Mouse (Mus musculus) intestine, embryonic 16.5 days (tissue): Measurements from ENCODE around the gene Xlr4b. TPM values are rescaled to one million over a fixed set of nuclear protein-coding genes. Genes with fewer than 3 reads are reported as not detected.
"Not testable (repeated sequence)": the region's sequence is repeated elsewhere in the genome, so short reads cannot be mapped to it uniquely, and the experiment has no call there.

Source experiments
- ATAC-seq: fragments of 200-750 bp; cut with Nextera tagmentation; 2 replicates; pipeline ENCODE4 v1.8.0; 2017; ENCODE audit warnings: moderate TSS enrichment, moderate library complexity
- H3K27ac ChIP-seq: fragments of 300-500 bp; sonication (generic); 2 replicates; pipeline ENCODE4 v1.5.1; 2014; ENCODE audit warnings: mild to moderate bottlenecking, low read length
- H3K27me3 ChIP-seq: fragments of 300-500 bp; sonication (generic); replicated peaks from 2 replicates; pipeline ENCODE4 v1.6.1; 2014; ENCODE audit warnings: low read length, control low read depth, mixed read lengths; ENCODE audit not compliant: control insufficient read depth, insufficient read depth
- H3K36me3 ChIP-seq: fragments of 300-500 bp; sonication (generic); 2 replicates; pipeline ENCODE4 v1.6.1; 2014; ENCODE audit warnings: low read length, control low read depth; ENCODE audit not compliant: control insufficient read depth, insufficient read depth
- H3K4me1 ChIP-seq: fragments of 300-500 bp; sonication (generic); 2 replicates; pipeline ENCODE4 v1.6.1; 2014; ENCODE audit warnings: low read length, control low read depth, mixed read lengths; ENCODE audit not compliant: control insufficient read depth, insufficient read depth
- H3K4me2 ChIP-seq: fragments of 300-500 bp; sonication (generic); 2 replicates; pipeline ENCODE4 v1.6.1; 2014; ENCODE audit warnings: low read depth, low read length, control low read depth
- H3K4me3 ChIP-seq: fragments of 300-500 bp; sonication (generic); 2 replicates; pipeline ENCODE4 v1.5.1; 2014; ENCODE audit warnings: mild to moderate bottlenecking, low read length
- H3K9ac ChIP-seq: fragments of 300-500 bp; sonication (generic); 2 replicates; pipeline ENCODE4 v1.6.1; 2014; ENCODE audit warnings: low read depth, low read length
- H3K9me3 ChIP-seq: fragments of 300-500 bp; sonication (generic); 2 replicates; pipeline ENCODE4 v1.6.1; 2016; ENCODE audit warnings: low read length, control low read depth; ENCODE audit not compliant: control insufficient read depth
- WGBS: fragments of 180-500 bp; shearing (Covaris S2); extraction: QIAGEN DNeasy Blood & Tissue Kit; methylation state at CpG from one replicate; pipeline ENCODE4 v1.1.7; 2014; 5-methylcytosine and 5-hydroxymethylcytosine counted together
- polyA plus RNA-seq: library from polyadenylated mRNA; unstranded; fragments of >200 nt; fragmentation: Nextera tagmentation; extraction: Ambion mirVana; gene quantifications from 2 replicates; pipeline ENCODE4 v1.2.1, GENCODE M21; 2015

Xlr4b gene
- 1.8 and 1.9 TPM in 2 replicates for polyA plus RNA-seq

- not testable (repeated sequence) for H3K9ac ChIP-seq, H3K4me1 ChIP-seq, H3K4me3 ChIP-seq, H3K27me3 ChIP-seq, H3K36me3 ChIP-seq, H3K9me3 ChIP-seq, H3K4me2 ChIP-seq, H3K27ac ChIP-seq, ATAC-seq
- 71% methylated on average over 12 of the region's 19 CpGs for WGBS
Measured at GRCm38 (mm10) chrX:73213819-73214564, at the start of gene Xlr4b. Gene Xlr4b, plus strand, starts transcription at chrX:73214333.

GRCm38 (mm10) chrX:73176889-73177288, 37.2 kb upstream of the Xlr4b start, which contains the start of gene Spin2d:
Gene Spin2d, minus strand, starts transcription at chrX:73176989.
- H3K4me3 ChIP-seq, H3K4me1 ChIP-seq, ATAC-seq, H3K27me3 ChIP-seq, H3K36me3 ChIP-seq, H3K9ac ChIP-seq, H3K27ac ChIP-seq, H3K9me3 ChIP-seq, H3K4me2 ChIP-seq: not testable (repeated sequence)
- WGBS = 78% methylated on average over 6 of the region's 15 CpGs

- not testable (repeated sequence) for H3K36me3 ChIP-seq, ATAC-seq, H3K4me2 ChIP-seq, H3K9ac ChIP-seq, H3K4me1 ChIP-seq, H3K27me3 ChIP-seq, H3K4me3 ChIP-seq, H3K9me3 ChIP-seq, H3K27ac ChIP-seq
- 74% methylated on average over 12 of the region's 12 CpGs for WGBS
Measured at GRCm38 (mm10) chrX:73191934-73192333, 22.2 kb upstream of the Xlr4b start, which contains the start of gene Xlr3b. Gene Xlr3b, plus strand, starts transcription at chrX:73192207.

GRCm38 (mm10) chrX:73225365-73225764, 11.2 kb downstream of the Xlr4b start:
- H3K9me3 ChIP-seq = no peaks in the 10 kb centered on the region
- H3K36me3 ChIP-seq = no peaks in the 10 kb centered on the region
- no peak overlapping the region for H3K9ac ChIP-seq
- no peak for ATAC-seq
- H3K4me3 ChIP-seq = no peak overlapping the region
- H3K4me2 ChIP-seq = no peak overlapping the region
- 0 out of 2 replicates have a peak, but pooled peaks cover 3% of the 10 kb centered on the region for H3K27me3 ChIP-seq
- no peaks in the 10 kb centered on the region for H3K4me1 ChIP-seq
- H3K27ac ChIP-seq = no peak overlapping the region
- WGBS = 47% methylated on average over 1 of the region's 1 CpGs

GRCm38 (mm10) chrX:73227914-73228605, 13.9 kb downstream of the Xlr4b start, which contains the start of gene F8a:
Gene F8a, plus strand, starts transcription at chrX:73228291.
- Histone ChIP-seq H3K27me3 (0 out of 2 replicates have a peak, but pooled peaks cover 3% of the 10 kb centered on the region), H3K27ac (peak within 1 kb of the TSS; percentile 65), H3K9me3 (no peaks in the 10 kb centered on the region), H3K4me2 (peak within 1 kb of the TSS; percentile 78), H3K36me3 (no peaks in the 10 kb centered on the region), H3K4me3 (peak within 1 kb of the TSS; percentile 66), H3K4me1 (no peaks in the 10 kb centered on the region), H3K9ac (peak within 1 kb of the TSS; percentile 75)
- WGBS = 12% methylated on average over 39 of the region's 39 CpGs
- ATAC-seq = peak; percentile 96

GRCm38 (mm10) chrX:73228606-73229214, 14.6 kb downstream of the Xlr4b start:
- Histone ChIP-seq H3K36me3 (no peaks in the 10 kb centered on the region), H3K4me3 (peak overlapping the region; percentile 66), H3K27ac (peak overlapping the region; percentile 65), H3K4me1 (no peaks in the 10 kb centered on the region), H3K27me3 (0 out of 2 replicates have a peak, but pooled peaks cover 3% of the 10 kb centered on the region), H3K9me3 (no peaks in the 10 kb centered on the region), H3K4me2 (peak overlapping the region; percentile 78), H3K9ac (peak overlapping the region; percentile 75)
- ATAC-seq = peak; percentile 69
- whole genome bisulfite sequencing = 17% methylated on average over 47 of the region's 51 CpGs

GRCm38 (mm10) chrX:73229288-73229687, 15.2 kb downstream of the Xlr4b start:
- Histone ChIP-seq H3K27me3 (0 out of 2 replicates have a peak, but pooled peaks cover 3% of the 10 kb centered on the region), H3K4me2 (peak overlapping the region; percentile 78), H3K36me3 (no peaks in the 10 kb centered on the region), H3K4me1 (no peaks in the 10 kb centered on the region), H3K4me3 (peak overlapping the region; percentile 66), H3K9me3 (no peaks in the 10 kb centered on the region), H3K9ac (peak overlapping the region; percentile 75), H3K27ac (no peak overlapping the region; the same call in 1 of the 2 replicates)
- 24% methylated on average over 3 of the region's 3 CpGs for WGBS
- no peak for ATAC-seq

- ATAC-seq, H3K27me3 ChIP-seq, H3K36me3 ChIP-seq, H3K9ac ChIP-seq, H3K4me2 ChIP-seq, H3K9me3 ChIP-seq, H3K4me1 ChIP-seq, H3K4me3 ChIP-seq, H3K27ac ChIP-seq: not testable (repeated sequence)
- 86% methylated on average over 13 of the region's 14 CpGs for WGBS
Measured at GRCm38 (mm10) chrX:73242821-73243325, 28.7 kb downstream of the Xlr4b start, which contains the start of gene Xlr4c. Gene Xlr4c, minus strand, starts transcription at chrX:73243130.

- H3K27ac ChIP-seq, H3K4me3 ChIP-seq, H3K9me3 ChIP-seq, H3K4me2 ChIP-seq, H3K27me3 ChIP-seq, H3K9ac ChIP-seq, ATAC-seq, H3K4me1 ChIP-seq, H3K36me3 ChIP-seq: not testable (repeated sequence)
- WGBS = 96% methylated on average over 1 of the region's 2 CpGs
Measured at GRCm38 (mm10) chrX:73262428-73262827, 48.3 kb downstream of the Xlr4b start.
